Mouse (Mus musculus): ENCODE results near the gene Apba1. TPM values are rescaled to one million over a fixed set of nuclear protein-coding genes. Genes with fewer than 3 reads are reported as not detected.
A peak's percentile ranks its signal among the peaks of the same experiment; 100 is the strongest.

Gene Apba1
- total RNA-seq, 2 experiments from 2014 or later = 3.4 to 5.1 TPM

GRCm38 (mm10) chr19:23803221-23803870 lies 44.7 kb downstream of the Apba1 start:
- DNase-seq (ENCODE audit: low spot score in 2 of 2) = no peak

- no peak for DNase-seq (ENCODE audit: low spot score in 2 of 2)
These were observed 48.1 kb downstream of the Apba1 start for GRCm38 (mm10) chr19:23806796-23807195.

GRCm38 (mm10) chr19:23807371-23807770 lies 48.7 kb downstream of the Apba1 start:
- DNase-seq (ENCODE audit: low spot score in 2 of 2) = no peak

- no peak for DNase-seq (ENCODE audit: low spot score in 2 of 2)
These were observed 50.5 kb downstream of the Apba1 start for GRCm38 (mm10) chr19:23809236-23809635.

- no peak for DNase-seq (ENCODE audit: low spot score in 2 of 2)
These were observed 51.8 kb downstream of the Apba1 start for GRCm38 (mm10) chr19:23810512-23810911.

- no peak for DNase-seq (ENCODE audit: low spot score in 2 of 2)
These were observed 52.3 kb downstream of the Apba1 start for GRCm38 (mm10) chr19:23810976-23811375.

GRCm38 (mm10) chr19:23816762-23817161 lies 58.1 kb downstream of the Apba1 start:
- no peak for DNase-seq (ENCODE audit: low spot score in 2 of 2)

GRCm38 (mm10) chr19:23817196-23817595 lies 58.5 kb downstream of the Apba1 start:
- DNase-seq (ENCODE audit: low spot score in 2 of 2) = no peak

- DNase-seq (ENCODE audit: low spot score in 2 of 2) = no peak
These were observed 61.2 kb downstream of the Apba1 start for GRCm38 (mm10) chr19:23819882-23820281.

GRCm38 (mm10) chr19:23822497-23822896 lies 63.8 kb downstream of the Apba1 start:
- no peak for DNase-seq (ENCODE audit: low spot score in 2 of 2)

GRCm38 (mm10) chr19:23823533-23823932 lies 64.8 kb downstream of the Apba1 start:
- DNase-seq (ENCODE audit: low spot score in 2 of 2) = no peak

GRCm38 (mm10) chr19:23826251-23826650 lies 67.6 kb downstream of the Apba1 start:
- DNase-seq (ENCODE audit: low spot score in 2 of 2) = no peak

- DNase-seq (ENCODE audit: low spot score in 2 of 2) = no peak
These were observed 72.1 kb downstream of the Apba1 start for GRCm38 (mm10) chr19:23830761-23831160.

- DNase-seq (ENCODE audit: low spot score in 2 of 2) = no peak
These were observed 75.3 kb downstream of the Apba1 start for GRCm38 (mm10) chr19:23833685-23834682.

- DNase-seq (ENCODE audit: low spot score in 2 of 2) = no peak
These were observed 76.0 kb downstream of the Apba1 start for GRCm38 (mm10) chr19:23834721-23835120.

- DNase-seq (ENCODE audit: low spot score in 2 of 2) = no peak
These were observed 97.1 kb downstream of the Apba1 start for GRCm38 (mm10) chr19:23855832-23856231.

GRCm38 (mm10) chr19:23858091-23858490 lies 99.4 kb downstream of the Apba1 start:
- DNase-seq (ENCODE audit: low spot score in 2 of 2) = no peak

GRCm38 (mm10) chr19:23858781-23859180 lies 100.1 kb downstream of the Apba1 start:
- DNase-seq (ENCODE audit: low spot score in 2 of 2) = no peak

- peak; percentile 33 for DNase-seq (ENCODE audit: low spot score in 2 of 2)
These were observed 101.6 kb downstream of the Apba1 start for GRCm38 (mm10) chr19:23860151-23860820.

- DNase-seq (ENCODE audit: low spot score in 2 of 2) = no peak
These were observed 104.0 kb downstream of the Apba1 start for GRCm38 (mm10) chr19:23862736-23863135.

- DNase-seq (ENCODE audit: low spot score in 2 of 2) = peak in 1 of 2 experiments; percentile 28
These were observed 105.3 kb downstream of the Apba1 start for GRCm38 (mm10) chr19:23863959-23864358.

- no peak for DNase-seq (ENCODE audit: low spot score in 2 of 2)
These were observed 107.4 kb downstream of the Apba1 start for GRCm38 (mm10) chr19:23866045-23866444.
